8 mouse cellular contexts compared by ENCODE assay signal in the genomic region with DNA sequence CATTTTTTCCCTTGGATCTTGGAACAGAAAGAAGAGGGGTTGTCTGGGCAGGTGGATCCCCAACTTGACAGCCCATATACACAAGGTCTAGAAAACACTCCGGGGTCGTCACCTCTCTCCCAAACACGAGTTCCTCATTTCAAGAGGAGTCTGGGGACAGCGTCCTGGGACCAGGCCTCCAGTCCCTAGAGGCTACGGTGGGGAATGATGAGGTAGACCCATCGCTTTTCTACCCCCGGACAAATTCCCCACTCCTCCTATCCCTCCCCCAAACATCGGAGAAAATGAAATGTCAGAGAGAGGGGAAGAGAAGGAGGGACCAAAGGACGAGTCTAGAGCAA. TPM values are rescaled to one million over a fixed set of nuclear protein-coding genes. Genes with fewer than 3 reads are reported as not detected.
A peak's percentile ranks its signal among the peaks of the same experiment; 100 is the strongest.
DNase-seq lines count a peak whose midpoint lies in the region; ATAC-seq and TF ChIP-seq lines count a peak whose summit lies in the region.

No protein-coding gene starts in this region.

- no peak for DNase-seq in gastrocnemius, adult 2 months
- DNase-seq in gastrocnemius, postnatal 25 days = no peak
- no peak for DNase-seq in right cerebral cortex, postnatal 36 days (ENCODE audit: low spot score in 2 of 2)
- no peak for DNase-seq in ovary, adult 18-20 months (ENCODE audit: low spot score)
- DNase-seq in gastrocnemius, adult 8-10 months (ENCODE audit: low spot score in 2 of 2) = no peak

- no peaks in the 10 kb centered on the region for H3K9me3 ChIP-seq in E14TG2a.4 (ENCODE audit: low read length)

- H3K27me3 ChIP-seq in E14TG2a.4 (ENCODE audit: insufficient read depth, low read length) = peaks cover 38% of the 10 kb centered on the region

- intact Hi-C loops in gastrocnemius, adult 2 months (cut with DNase I) = loop anchor here (10.0 kb wide), 1 partner anchor 264 kb away; no protein-coding TSS in a partner anchor

- H3K4me1 ChIP-seq in E14TG2a.4 (replicated peaks; ENCODE audit: low read depth, low read length) = peaks cover 63% of the 10 kb centered on the region

- peak; percentile 50 for ATAC-seq in granulocyte monocyte progenitor cell, adult 5-6 weeks (replicated peaks; ENCODE audit: poor library complexity, severe bottlenecking)
- ATAC-seq in megakaryocyte, adult 5-6 weeks (ENCODE audit: poor library complexity, severe bottlenecking) = peak; percentile 42

- H3K27ac ChIP-seq in gastrocnemius, adult 2 months = peak overlapping the region; percentile 71; the same call in 1 of the 2 replicates

- no peak for TF ChIP-seq CTCF in gastrocnemius, adult 2 months (IDR thresholded peaks at IDR 0.05)
- no peak for TF ChIP-seq CTCF in E14TG2a.4 (conservative IDR thresholded peaks at IDR 0.05; ENCODE audit: low read length)

- no peaks in the 10 kb centered on the region for H3K36me3 ChIP-seq in E14TG2a.4 (ENCODE audit: insufficient read depth, low read length)

- peak overlapping the region; percentile 78 for H3K4me3 ChIP-seq in gastrocnemius, adult 2 months
- peak overlapping the region; percentile 79 for H3K4me3 ChIP-seq in E14TG2a.4 (replicated peaks; ENCODE audit: low read length)

RNA-seq across cellular contexts. Expression of a gene that starts 0.8 kb away (rescaled TPM):
- 1 to 10 TPM; 1.2 to 2.0 TPM for total RNA-seq in gastrocnemius, adult 2 months (2021)
- total RNA-seq in gastrocnemius, postnatal 25 days (2021) = 1 to 10 TPM; 2.1 to 3.0 TPM
- 0.23 TPM in 1 of 2 replicates, not detected in the other for total RNA-seq in granulocyte monocyte progenitor cell, adult 5-6 weeks (2014; fragmentation: Nextera tagmentation)
- total RNA-seq in granulocyte monocyte progenitor cell, adult 5-6 weeks (2017) = not detected in 2 replicates
- not detected in 2 replicates for total RNA-seq in megakaryocyte, adult 5-6 weeks (2015)
- not detected in 2 replicates for total RNA-seq in megakaryocyte, adult 5-6 weeks (2017)
- total RNA-seq in gastrocnemius, adult 8-10 months (2022) = 1 to 10 TPM in 3 of 4 experiments, under 1 TPM in 1; 0.75 to 1.4 (median 1.1) TPM

RNA-seq across cellular contexts. Expression of a gene that starts 10.9 kb away (rescaled TPM):
- under 1 TPM in 1 of 2 experiments, not detected in 1; 0.48 TPM for total RNA-seq in gastrocnemius, adult 2 months (2021)
- under 1 TPM in 1 of 2 experiments, not detected in 1; 0.18 TPM for total RNA-seq in gastrocnemius, postnatal 25 days (2021)
- total RNA-seq in granulocyte monocyte progenitor cell, adult 5-6 weeks (2014; fragmentation: Nextera tagmentation) = not detected in 2 replicates
- 0.98 TPM in 1 of 2 replicates, not detected in the other for total RNA-seq in granulocyte monocyte progenitor cell, adult 5-6 weeks (2017)
- total RNA-seq in megakaryocyte, adult 5-6 weeks (2015) = not detected in 2 replicates
- 0.26 and 3.9 TPM in 2 replicates for total RNA-seq in megakaryocyte, adult 5-6 weeks (2017)
- total RNA-seq in gastrocnemius, adult 8-10 months (2022) = not detected

RNA-seq across cellular contexts. Expression of a gene that starts 12.3 kb away (rescaled TPM):
- total RNA-seq in gastrocnemius, adult 2 months (2021) = 10 to 100 TPM; 46.4 to 47.9 TPM
- total RNA-seq in gastrocnemius, postnatal 25 days (2021) = 10 to 100 TPM; 31.8 to 32.4 TPM
- 25.1 and 37.2 TPM in 2 replicates for total RNA-seq in granulocyte monocyte progenitor cell, adult 5-6 weeks (2014; fragmentation: Nextera tagmentation)
- 2.6 and 3.0 TPM in 2 replicates for total RNA-seq in granulocyte monocyte progenitor cell, adult 5-6 weeks (2017)
- total RNA-seq in megakaryocyte, adult 5-6 weeks (2015) = 25.7 and 29.8 TPM in 2 replicates
- 3.0 and 10.9 TPM in 2 replicates for total RNA-seq in megakaryocyte, adult 5-6 weeks (2017)
- 10 to 100 TPM; 41.9 to 59.4 (median 49.2) TPM for total RNA-seq in gastrocnemius, adult 8-10 months (2022)

RNA-seq across cellular contexts. Expression of a gene that starts 12.9 kb away (rescaled TPM):
- total RNA-seq in gastrocnemius, adult 2 months (2021) = not detected
- total RNA-seq in gastrocnemius, postnatal 25 days (2021) = 1 to 10 TPM in 1 of 2 experiments, not detected in 1; 2.2 TPM
- total RNA-seq in granulocyte monocyte progenitor cell, adult 5-6 weeks (2014; fragmentation: Nextera tagmentation) = not detected in 2 replicates
- not detected in 2 replicates for total RNA-seq in granulocyte monocyte progenitor cell, adult 5-6 weeks (2017)
- total RNA-seq in megakaryocyte, adult 5-6 weeks (2015) = not detected in 2 replicates
- total RNA-seq in megakaryocyte, adult 5-6 weeks (2017) = not detected in 2 replicates
- total RNA-seq in gastrocnemius, adult 8-10 months (2022) = not detected

RNA-seq across cellular contexts. Expression of a gene that starts 27.5 kb away (rescaled TPM):
- 100 to 1,000 TPM; 145 to 182 TPM for total RNA-seq in gastrocnemius, adult 2 months (2021)
- 100 to 1,000 TPM; 163 to 167 TPM for total RNA-seq in gastrocnemius, postnatal 25 days (2021)
- total RNA-seq in granulocyte monocyte progenitor cell, adult 5-6 weeks (2014; fragmentation: Nextera tagmentation) = 177 and 222 TPM in 2 replicates
- 109 and 136 TPM in 2 replicates for total RNA-seq in granulocyte monocyte progenitor cell, adult 5-6 weeks (2017)
- total RNA-seq in megakaryocyte, adult 5-6 weeks (2015) = 177 and 203 TPM in 2 replicates
- total RNA-seq in megakaryocyte, adult 5-6 weeks (2017) = 121 and 136 TPM in 2 replicates
- total RNA-seq in gastrocnemius, adult 8-10 months (2022) = 100 to 1,000 TPM; 146 to 173 (median 164) TPM
